Mouse (Mus musculus): ENCODE results near the gene Larp1. TPM values are rescaled to one million over a fixed set of nuclear protein-coding genes. Genes with fewer than 3 reads are reported as not detected.

Larp1 gene
- polyA plus RNA-seq, 1 experiment from 2014 or later, result 21.3 TPM

GRCm38 (mm10) chr11:57981083-57981809, 27.6 kb upstream of the Larp1 start:
- no peak overlapping the region for H3K4me3 ChIP-seq
- H3K36me3 ChIP-seq, result no peaks in the 10 kb centered on the region
- H3K9me3 ChIP-seq, result no peaks in the 10 kb centered on the region
- no peaks in the 10 kb centered on the region for H3K4me1 ChIP-seq
- no peak overlapping the region for H3K27ac ChIP-seq
- no peak for ATAC-seq (ENCODE audit: low FRiP score, low read depth)
- no peak overlapping the region for H3K4me2 ChIP-seq (replicated peaks)
- no peak overlapping the region for H3K9ac ChIP-seq
- no peaks in the 10 kb centered on the region for H3K27me3 ChIP-seq (replicated peaks)
- WGBS, result 86% methylated on average over 12 of the region's 12 CpGs

GRCm38 (mm10) chr11:57983480-57984342, 25.2 kb upstream of the Larp1 start:
- Histone ChIP-seq H3K9me3 (no peaks in the 10 kb centered on the region), H3K4me1 (no peaks in the 10 kb centered on the region), H3K27me3 (replicated peaks) (no peaks in the 10 kb centered on the region), H3K36me3 (no peaks in the 10 kb centered on the region), H3K4me2 (replicated peaks) (no peak overlapping the region), H3K9ac (no peak overlapping the region), H3K4me3 (no peak overlapping the region), H3K27ac (no peak overlapping the region)
- 59% methylated on average over 16 of the region's 16 CpGs for whole genome bisulfite sequencing
- no peak for ATAC-seq (ENCODE audit: low FRiP score, low read depth)

- no peak overlapping the region for H3K4me2 ChIP-seq (replicated peaks)
- no peak for ATAC-seq (ENCODE audit: low FRiP score, low read depth)
- H3K4me1 ChIP-seq, result no peaks in the 10 kb centered on the region
- no peaks in the 10 kb centered on the region for H3K36me3 ChIP-seq
- H3K27ac ChIP-seq, result no peak overlapping the region
- H3K4me3 ChIP-seq, result no peak overlapping the region
- WGBS, result 69% methylated on average over 3 of the region's 3 CpGs
- no peak overlapping the region for H3K9ac ChIP-seq
- H3K27me3 ChIP-seq (replicated peaks), result no peaks in the 10 kb centered on the region
- no peaks in the 10 kb centered on the region for H3K9me3 ChIP-seq
Measured at GRCm38 (mm10) chr11:57984343-57984666, 24.6 kb upstream of the Larp1 start.

- no peak for ATAC-seq (ENCODE audit: low FRiP score, low read depth)
- H3K4me2 ChIP-seq (replicated peaks), result no peak overlapping the region
- no peak overlapping the region for H3K4me3 ChIP-seq
- H3K9me3 ChIP-seq, result no peaks in the 10 kb centered on the region
- 96% methylated on average over 2 of the region's 3 CpGs for WGBS
- no peak overlapping the region for H3K9ac ChIP-seq
- no peaks in the 10 kb centered on the region for H3K4me1 ChIP-seq
- H3K36me3 ChIP-seq, result no peaks in the 10 kb centered on the region
- no peaks in the 10 kb centered on the region for H3K27me3 ChIP-seq (replicated peaks)
- H3K27ac ChIP-seq, result no peak overlapping the region
Measured at GRCm38 (mm10) chr11:57985485-57985884, 23.4 kb upstream of the Larp1 start.

GRCm38 (mm10) chr11:57986053-57986452, 22.8 kb upstream of the Larp1 start:
- Histone ChIP-seq H3K9me3 (no peaks in the 10 kb centered on the region), H3K4me3 (no peak overlapping the region), H3K27me3 (replicated peaks) (no peaks in the 10 kb centered on the region), H3K36me3 (no peaks in the 10 kb centered on the region), H3K27ac (no peak overlapping the region), H3K4me2 (replicated peaks) (no peak overlapping the region), H3K4me1 (no peaks in the 10 kb centered on the region), H3K9ac (no peak overlapping the region)
- no peak for ATAC-seq (ENCODE audit: low FRiP score, low read depth)
- WGBS, result 91% methylated on average over 6 of the region's 6 CpGs

- no peak for ATAC-seq (ENCODE audit: low FRiP score, low read depth)
- Histone ChIP-seq H3K9ac (no peak overlapping the region), H3K27me3 (replicated peaks) (no peaks in the 10 kb centered on the region), H3K4me1 (no peaks in the 10 kb centered on the region), H3K4me3 (no peak overlapping the region), H3K9me3 (no peaks in the 10 kb centered on the region), H3K4me2 (replicated peaks) (no peak overlapping the region), H3K27ac (no peak overlapping the region), H3K36me3 (no peaks in the 10 kb centered on the region)
- WGBS, result 89% methylated on average over 6 of the region's 6 CpGs
Measured at GRCm38 (mm10) chr11:57986456-57986855, 22.4 kb upstream of the Larp1 start.

- ATAC-seq (ENCODE audit: low FRiP score, low read depth), result no peak
- H3K27me3 ChIP-seq (replicated peaks), result no peaks in the 10 kb centered on the region
- no peak overlapping the region for H3K4me2 ChIP-seq (replicated peaks)
- WGBS, result 92% methylated on average over 7 of the region's 7 CpGs
- H3K4me3 ChIP-seq, result no peak overlapping the region
- no peaks in the 10 kb centered on the region for H3K36me3 ChIP-seq
- H3K4me1 ChIP-seq, result no peaks in the 10 kb centered on the region
- H3K27ac ChIP-seq, result no peak overlapping the region
- no peak overlapping the region for H3K9ac ChIP-seq
- H3K9me3 ChIP-seq, result no peaks in the 10 kb centered on the region
Measured at GRCm38 (mm10) chr11:57986861-57987260, 22.0 kb upstream of the Larp1 start.

GRCm38 (mm10) chr11:57998168-57998567, 10.7 kb upstream of the Larp1 start:
- no peaks in the 10 kb centered on the region for H3K4me1 ChIP-seq
- 87% methylated on average over 7 of the region's 7 CpGs for WGBS
- no peak overlapping the region for H3K4me2 ChIP-seq (replicated peaks)
- no peaks in the 10 kb centered on the region for H3K36me3 ChIP-seq
- H3K27me3 ChIP-seq (replicated peaks), result no peaks in the 10 kb centered on the region
- H3K9me3 ChIP-seq, result no peaks in the 10 kb centered on the region
- ATAC-seq (ENCODE audit: low FRiP score, low read depth), result no peak
- H3K27ac ChIP-seq, result no peak overlapping the region
- no peak overlapping the region for H3K4me3 ChIP-seq
- H3K9ac ChIP-seq, result no peak overlapping the region

- ATAC-seq (ENCODE audit: low FRiP score, low read depth), result no peak
- H3K4me2 ChIP-seq (replicated peaks), result no peak overlapping the region
- no peaks in the 10 kb centered on the region for H3K4me1 ChIP-seq
Measured at GRCm38 (mm10) chr11:57998872-57999271, 10.0 kb upstream of the Larp1 start.

GRCm38 (mm10) chr11:58003126-58003525, 5.7 kb upstream of the Larp1 start:
- Histone ChIP-seq H3K27ac (no peak overlapping the region), H3K4me1 (peaks cover 1% of the 10 kb centered on the region), H3K27me3 (replicated peaks) (no peaks in the 10 kb centered on the region), H3K9ac (no peak overlapping the region), H3K36me3 (no peaks in the 10 kb centered on the region), H3K4me2 (replicated peaks) (no peak overlapping the region), H3K4me3 (no peak overlapping the region), H3K9me3 (no peaks in the 10 kb centered on the region)
- ATAC-seq (ENCODE audit: low FRiP score, low read depth), result no peak
- WGBS, result 91% methylated on average over 8 of the region's 8 CpGs

More at GRCm38 (mm10) chr11:57998872-57999271, 10.0 kb upstream of the Larp1 start:
- WGBS, result 0% methylated on average over 1 of the region's 1 CpGs
- H3K4me3 ChIP-seq, result no peak overlapping the region
- H3K27me3 ChIP-seq (replicated peaks), result no peaks in the 10 kb centered on the region
- H3K27ac ChIP-seq, result no peak overlapping the region
- no peak overlapping the region for H3K9ac ChIP-seq
- no peaks in the 10 kb centered on the region for H3K36me3 ChIP-seq
- H3K9me3 ChIP-seq, result no peaks in the 10 kb centered on the region

GRCm38 (mm10) chr11:58003734-58004133, 5.1 kb upstream of the Larp1 start:
- Histone ChIP-seq H3K4me3 (no peak overlapping the region), H3K9ac (no peak overlapping the region), H3K4me2 (replicated peaks) (no peak overlapping the region), H3K36me3 (no peaks in the 10 kb centered on the region), H3K4me1 (peaks cover 4% of the 10 kb centered on the region), H3K9me3 (no peaks in the 10 kb centered on the region), H3K27ac (no peak overlapping the region), H3K27me3 (replicated peaks) (no peaks in the 10 kb centered on the region)
- WGBS, result 77% methylated on average over 6 of the region's 6 CpGs
- ATAC-seq (ENCODE audit: low FRiP score, low read depth), result no peak

GRCm38 (mm10) chr11:58005110-58005509, 3.8 kb upstream of the Larp1 start:
- Histone ChIP-seq H3K9ac (no peak overlapping the region), H3K4me2 (replicated peaks) (no peak overlapping the region), H3K27ac (no peak overlapping the region), H3K36me3 (no peaks in the 10 kb centered on the region), H3K4me3 (no peak overlapping the region), H3K4me1 (peaks cover 4% of the 10 kb centered on the region), H3K27me3 (replicated peaks) (no peaks in the 10 kb centered on the region), H3K9me3 (no peaks in the 10 kb centered on the region)
- no peak for ATAC-seq (ENCODE audit: low FRiP score, low read depth)
